Mouse (Mus musculus) embryonic fibroblast, embryonic 13.5 days (primary cell): ENCODE results near the gene Snap23.

Experiments
- CTCF ChIP-seq: IDR thresholded peaks from 2 replicates; pipeline ENCODE4 v1.5.1; 2011; ENCODE audit warnings: mild to moderate bottlenecking, control low read depth, low read length, moderate library complexity, borderline replicate concordance; ENCODE audit not compliant: insufficient read depth
- POLR2A ChIP-seq: IDR thresholded peaks from 2 replicates; pipeline ENCODE4 v1.6.1; 2011; ENCODE audit warnings: low read depth, mild to moderate bottlenecking, control low read depth, low read length, moderate library complexity

DNA sequence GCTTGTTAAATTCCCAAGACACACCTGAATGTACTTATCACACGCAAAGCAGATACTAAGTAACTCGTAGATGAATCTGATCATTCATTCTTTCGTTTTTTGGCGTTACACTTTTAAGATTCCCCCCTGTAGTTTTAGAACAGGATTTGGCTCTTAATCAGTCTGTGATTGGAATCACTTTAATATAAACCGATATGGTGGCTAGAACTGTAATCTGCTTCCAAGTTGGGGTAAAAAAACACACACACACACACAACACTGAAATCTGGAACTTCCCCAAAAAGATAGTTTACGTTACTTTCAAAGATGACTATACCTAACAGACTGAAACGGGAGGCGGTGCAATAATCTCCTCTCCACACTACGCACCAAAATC lies 4.6 kb upstream of the Snap23 start:
- TF ChIP-seq CTCF (no peak), POLR2A (no peak)
